Mouse (Mus musculus): ENCODE results near the gene Lrmda.

The Lrmda gene

DNA sequence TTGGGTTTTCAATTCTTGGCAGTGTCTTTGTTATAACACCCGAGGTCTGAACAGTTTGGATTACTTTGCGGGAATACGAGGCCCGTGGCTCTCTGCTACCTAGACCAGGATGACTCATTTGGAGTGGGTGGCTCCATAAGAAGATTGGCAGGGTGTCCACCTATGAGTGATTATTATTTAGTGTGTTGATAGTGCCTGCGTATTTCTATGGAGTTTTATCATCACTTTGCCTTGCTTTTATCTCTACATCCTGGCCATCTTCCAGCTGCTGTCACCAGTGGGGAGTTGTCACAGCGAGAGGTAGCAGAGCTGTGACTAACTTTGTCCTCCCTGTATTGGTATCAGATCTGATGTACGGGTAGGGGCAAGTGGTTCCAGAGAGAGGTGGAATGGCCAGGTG, 393.7 kb downstream of the Lrmda start:
- no peak for DNase-seq (ENCODE audit: low read depth, low spot score)

- no peak for DNase-seq (ENCODE audit: low read depth, low spot score)
Measured at GRCm38 (mm10) chr14:22417706-22418105, 398.2 kb downstream of the Lrmda start.

GRCm38 (mm10) chr14:22421668-22422067, 402.2 kb downstream of the Lrmda start:
- no peak for DNase-seq (ENCODE audit: low read depth, low spot score)

DNA sequence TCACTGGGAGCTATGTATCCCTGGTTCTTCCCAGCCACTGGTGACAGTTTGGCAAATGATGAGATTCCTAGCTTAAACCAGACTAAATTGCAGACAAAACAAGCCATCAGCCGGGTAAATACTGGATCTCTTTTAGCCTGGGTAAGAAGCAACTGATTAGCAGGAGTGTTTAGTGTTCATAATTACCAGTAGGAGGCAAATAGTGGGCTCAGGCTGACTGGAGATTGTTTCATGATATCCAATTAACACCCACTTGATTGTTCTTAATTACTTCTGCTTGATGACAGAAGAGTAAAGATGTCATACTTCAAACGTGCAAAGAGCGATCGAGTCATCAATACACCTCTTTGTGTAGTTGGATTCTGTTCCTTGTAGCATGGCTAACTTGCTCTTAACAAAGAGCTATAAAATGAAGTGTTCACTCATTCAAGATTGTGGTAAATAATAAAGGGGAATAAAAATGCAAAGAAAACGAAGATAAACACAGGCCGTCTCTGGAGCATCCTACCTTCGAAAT, 405.6 kb downstream of the Lrmda start:
- no peak for DNase-seq (ENCODE audit: low read depth, low spot score)

DNA sequence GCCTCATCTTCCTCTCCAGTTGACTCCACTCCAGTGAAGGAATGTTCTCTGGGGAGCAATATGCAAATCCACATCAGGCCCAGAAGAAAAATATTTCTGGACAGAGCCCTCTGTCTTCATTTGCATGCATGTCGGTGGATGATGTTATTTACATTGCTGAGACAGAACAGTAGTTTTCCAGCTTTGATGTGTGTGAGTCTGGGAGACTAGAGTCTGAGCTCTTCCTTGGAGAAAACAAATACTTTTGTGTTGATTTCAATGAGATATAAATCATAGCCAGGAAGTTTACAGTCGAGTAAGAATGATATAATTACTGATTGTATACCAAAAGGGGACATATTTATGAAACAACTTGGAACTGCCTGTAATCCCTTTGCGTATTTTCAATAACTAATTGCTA, 415.9 kb downstream of the Lrmda start:
- no peak for DNase-seq (ENCODE audit: low read depth, low spot score)

DNA sequence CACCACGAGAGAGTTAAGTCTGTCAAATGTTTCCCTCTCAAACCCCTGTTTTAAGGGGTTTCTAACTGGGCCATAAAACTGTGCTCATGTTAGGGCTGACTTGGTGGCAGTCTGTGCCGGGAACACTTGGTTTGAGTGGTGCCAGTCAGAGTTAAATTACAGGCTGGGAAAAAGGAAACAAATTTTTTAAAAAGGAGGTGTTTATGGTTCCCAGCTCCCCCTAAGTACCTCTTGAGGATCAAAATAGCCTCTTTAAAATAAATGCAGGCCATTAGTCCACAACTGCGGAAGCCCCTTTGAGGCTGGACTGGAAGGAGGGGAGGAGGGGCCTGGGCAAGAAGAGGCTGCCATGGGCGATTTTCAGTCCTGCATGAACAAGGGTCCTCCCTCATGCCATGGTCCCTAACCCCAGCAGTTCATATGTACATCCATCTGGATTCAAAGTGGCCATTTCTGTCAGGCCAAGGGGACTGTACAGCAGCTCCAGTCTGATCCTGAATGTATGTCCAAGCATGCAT, 416.4 kb downstream of the Lrmda start:
- no peak for DNase-seq (ENCODE audit: low read depth, low spot score)

GRCm38 (mm10) chr14:22440341-22440999, 421.0 kb downstream of the Lrmda start:
- no peak for DNase-seq (ENCODE audit: low read depth, low spot score)

- no peak for DNase-seq (ENCODE audit: low read depth, low spot score)
Measured at GRCm38 (mm10) chr14:22441859-22442447, 422.4 kb downstream of the Lrmda start.

DNA sequence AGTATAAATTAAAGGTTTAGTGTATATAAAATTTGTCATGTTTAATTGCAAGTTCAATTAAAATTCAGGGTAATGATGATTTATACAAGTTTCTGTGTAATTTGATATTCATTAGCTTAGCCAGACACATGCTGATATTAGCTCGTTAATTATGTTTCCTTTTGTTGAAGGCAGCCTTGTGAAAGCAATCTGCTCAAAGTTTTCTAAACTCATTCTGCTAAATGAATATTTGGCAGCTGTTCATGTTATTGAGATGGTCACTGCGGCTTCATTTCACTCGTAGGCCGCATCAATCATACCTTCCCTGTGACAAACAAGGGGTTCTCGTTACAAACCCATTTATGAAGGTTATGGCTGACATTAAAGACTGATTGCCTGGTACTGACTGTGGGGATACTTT, 423.2 kb downstream of the Lrmda start:
- DNase-seq (ENCODE audit: low read depth, low spot score) = no peak

GRCm38 (mm10) chr14:22444541-22444940, 425.0 kb downstream of the Lrmda start:
- no peak for DNase-seq (ENCODE audit: low read depth, low spot score)

DNA sequence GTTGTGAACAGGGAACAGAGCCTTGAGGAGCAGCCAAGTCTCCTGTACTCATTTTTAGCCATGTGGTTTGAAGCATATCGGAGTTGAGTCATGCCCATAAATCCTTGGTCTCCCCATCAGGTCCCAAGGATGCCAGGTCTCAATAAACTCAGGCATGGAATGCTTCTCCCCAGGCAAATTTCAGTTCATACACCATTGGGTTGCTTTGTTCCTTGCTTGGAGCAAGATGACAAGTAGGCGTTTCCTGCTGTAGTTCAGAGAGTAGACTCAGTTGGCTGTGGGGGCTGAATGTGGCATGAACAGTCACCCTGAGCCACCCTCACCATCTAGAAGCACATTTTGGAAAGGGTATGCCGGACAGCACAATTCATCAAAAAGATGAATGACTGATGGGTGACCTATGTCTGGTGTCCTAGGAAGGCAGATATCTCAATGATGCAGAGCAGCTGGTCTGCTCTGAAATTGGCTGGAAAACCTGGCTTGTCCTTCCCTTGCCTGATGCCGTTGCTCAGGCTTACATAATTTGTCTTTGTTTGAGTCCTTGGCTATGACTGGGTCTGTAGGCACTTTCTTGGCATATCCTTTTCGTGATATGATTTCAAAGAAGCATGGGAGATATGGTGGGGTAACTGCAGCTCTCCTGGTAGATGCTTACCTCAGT, 425.8 kb downstream of the Lrmda start:
- no peak for DNase-seq (ENCODE audit: low read depth, low spot score)

- no peak for DNase-seq (ENCODE audit: low read depth, low spot score)
Measured at GRCm38 (mm10) chr14:22445841-22446570, 426.5 kb downstream of the Lrmda start.

DNA sequence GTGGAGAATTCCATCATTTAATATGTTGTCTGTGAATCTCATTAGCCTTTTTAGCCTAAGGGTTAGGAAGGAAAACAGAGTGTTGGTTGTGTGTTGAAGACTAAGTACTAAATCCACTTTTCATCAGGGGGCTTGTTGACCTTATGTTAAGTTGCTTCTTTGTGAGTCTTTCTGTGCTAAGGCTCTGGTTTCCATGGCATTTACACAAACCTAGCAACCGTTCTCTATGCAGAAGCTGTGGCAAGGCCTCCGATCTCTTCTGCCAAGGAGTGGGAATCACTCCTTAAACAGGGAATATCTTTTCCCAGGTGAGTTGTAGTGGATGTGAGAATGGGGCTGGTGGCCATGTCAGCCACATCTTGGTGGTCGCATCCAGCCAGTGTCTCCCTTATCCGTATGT, 432.1 kb downstream of the Lrmda start:
- no peak for DNase-seq (ENCODE audit: low read depth, low spot score)

DNA sequence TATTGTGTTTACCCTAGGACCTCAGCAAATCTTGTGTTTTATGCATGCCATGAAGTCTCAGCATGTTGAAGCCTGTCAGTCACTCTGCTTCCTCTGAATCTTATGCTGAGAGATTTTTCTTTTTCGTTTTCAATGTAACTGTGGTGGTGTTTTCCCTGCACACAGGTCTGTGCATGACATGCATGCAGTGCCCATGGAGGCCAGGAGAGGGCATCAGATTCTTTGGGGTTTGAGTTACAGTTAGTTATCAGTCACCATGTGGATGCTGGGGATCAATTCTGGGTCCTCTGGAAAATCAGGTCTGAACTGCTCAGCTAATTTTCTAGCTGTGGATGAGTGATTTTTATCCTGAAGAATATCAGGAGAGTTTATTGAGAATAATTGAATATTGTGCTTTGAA, 444.8 kb downstream of the Lrmda start:
- DNase-seq (ENCODE audit: low read depth, low spot score) = peak; percentile 8

- no peak for DNase-seq (ENCODE audit: low read depth, low spot score)
Measured at GRCm38 (mm10) chr14:22471041-22471440, 451.5 kb downstream of the Lrmda start.

DNA sequence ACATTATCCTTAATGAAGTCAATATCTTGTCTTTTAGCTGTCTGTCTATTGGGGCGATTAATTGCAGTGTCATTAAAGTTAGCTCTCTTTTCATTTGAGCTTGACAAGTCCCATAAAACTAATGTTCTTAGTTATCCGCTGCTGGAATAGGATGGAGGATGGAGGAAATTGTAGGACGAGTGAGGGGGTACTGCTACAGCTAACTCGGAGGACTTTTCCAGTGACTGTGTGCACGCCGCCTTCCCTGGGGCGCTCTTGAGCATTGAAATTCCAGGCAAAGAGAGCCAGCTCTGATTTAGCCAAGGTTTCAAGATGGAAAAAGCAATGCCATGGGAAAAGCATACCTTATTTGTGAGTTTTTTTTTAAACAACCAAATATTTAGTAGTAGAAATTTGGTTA, 453.9 kb downstream of the Lrmda start:
- DNase-seq (ENCODE audit: low read depth, low spot score) = no peak

DNA sequence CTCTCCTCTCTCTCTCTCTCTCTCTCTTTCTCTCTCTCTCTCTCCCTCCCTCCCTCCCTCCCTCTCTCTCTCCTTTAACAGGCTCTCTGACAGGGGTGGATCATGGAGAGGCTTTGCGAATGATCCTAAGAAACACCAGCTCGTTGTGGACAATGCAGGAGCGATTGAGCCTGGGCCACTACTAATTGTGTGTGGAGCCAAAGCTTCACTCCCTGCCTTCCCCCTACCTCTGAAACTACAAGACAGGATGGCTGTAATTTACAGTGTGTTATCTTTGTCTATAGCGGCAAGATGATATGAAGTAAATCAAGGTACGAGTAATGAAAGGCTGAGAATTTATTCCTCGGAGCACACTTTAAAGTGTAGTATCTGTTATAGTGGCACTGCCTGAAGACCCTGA, 454.5 kb downstream of the Lrmda start:
- no peak for DNase-seq (ENCODE audit: low read depth, low spot score)

GRCm38 (mm10) chr14:22493326-22493725, 473.8 kb downstream of the Lrmda start:
- no peak for DNase-seq (ENCODE audit: low read depth, low spot score)

GRCm38 (mm10) chr14:22494290-22494689, 474.8 kb downstream of the Lrmda start:
- DNase-seq (ENCODE audit: low read depth, low spot score) = no peak

GRCm38 (mm10) chr14:22494866-22495265, 475.4 kb downstream of the Lrmda start:
- DNase-seq (ENCODE audit: low read depth, low spot score) = no peak

DNA sequence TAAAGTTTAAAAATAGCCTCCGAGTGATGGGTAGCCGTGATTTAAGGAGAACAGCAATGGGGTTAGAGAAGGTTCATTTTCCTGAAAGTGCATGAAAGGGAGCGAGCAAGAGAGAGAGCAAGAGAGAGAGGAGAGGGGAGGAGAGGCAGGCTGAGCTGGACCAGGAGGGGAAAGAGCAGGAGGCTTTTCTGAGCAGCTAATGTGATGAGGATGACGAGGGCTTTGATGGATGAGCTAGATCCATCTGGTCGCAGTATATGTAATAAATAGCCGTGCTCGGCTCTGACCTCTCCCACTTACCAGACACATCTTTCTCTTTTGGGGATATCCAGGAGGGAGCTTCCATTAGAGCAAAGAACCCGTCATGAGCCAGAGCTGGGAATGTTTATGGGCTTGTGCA, 475.8 kb downstream of the Lrmda start:
- no peak for DNase-seq (ENCODE audit: low read depth, low spot score)

DNA sequence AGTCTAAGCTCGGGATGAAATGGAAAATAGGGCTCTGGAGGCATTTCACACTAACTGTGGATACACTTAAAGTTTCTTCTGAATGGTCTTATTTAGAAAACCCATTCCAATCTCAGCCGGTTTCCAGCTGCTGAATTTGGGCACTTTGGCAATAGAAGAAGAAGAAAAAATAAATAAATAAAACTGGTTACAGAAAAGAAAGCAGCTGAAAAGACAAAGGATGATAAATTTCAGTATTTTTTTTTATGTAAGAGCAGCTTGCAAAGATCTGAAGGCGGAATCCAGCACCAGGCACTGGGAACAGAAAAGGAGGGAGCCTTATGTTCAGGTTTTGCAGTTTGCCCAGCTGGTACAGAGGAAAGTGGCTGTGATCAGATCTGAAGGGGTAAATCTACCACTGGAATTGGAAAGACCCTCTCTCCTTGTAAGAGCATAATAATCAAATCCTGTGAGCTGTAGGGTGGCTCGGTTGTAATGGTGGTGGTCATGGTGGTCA, 478.2 kb downstream of the Lrmda start:
- DNase-seq (ENCODE audit: low read depth, low spot score) = no peak
